Mouse (Mus musculus): ENCODE data around the gene Trpm6.

The Trpm6 gene

GRCm38 (mm10) chr19:18771561-18771960 lies 21.8 kb downstream of the Trpm6 start:
- DNase-seq (ENCODE audit: low spot score in 2 of 2), result no peak

- DNase-seq (ENCODE audit: low spot score in 2 of 2), result no peak
These were observed 23.2 kb downstream of the Trpm6 start for GRCm38 (mm10) chr19:18772888-18773488.

GRCm38 (mm10) chr19:18774085-18774484 lies 24.3 kb downstream of the Trpm6 start:
- DNase-seq (ENCODE audit: low spot score in 2 of 2), result no peak

- no peak for DNase-seq (ENCODE audit: low spot score in 2 of 2)
These were observed 49.9 kb downstream of the Trpm6 start for GRCm38 (mm10) chr19:18799646-18800045.

GRCm38 (mm10) chr19:18811264-18811663 lies 61.5 kb downstream of the Trpm6 start:
- no peak for DNase-seq (ENCODE audit: low spot score in 2 of 2)

GRCm38 (mm10) chr19:18815170-18815569 lies 65.4 kb downstream of the Trpm6 start:
- no peak for DNase-seq (ENCODE audit: low spot score in 2 of 2)

GRCm38 (mm10) chr19:18817425-18817824 lies 67.6 kb downstream of the Trpm6 start:
- DNase-seq (ENCODE audit: low spot score in 2 of 2), result no peak

GRCm38 (mm10) chr19:18828601-18829000 lies 78.8 kb downstream of the Trpm6 start:
- DNase-seq (ENCODE audit: low spot score in 2 of 2), result no peak

- DNase-seq (ENCODE audit: low spot score in 2 of 2), result no peak
These were observed 81.4 kb downstream of the Trpm6 start for GRCm38 (mm10) chr19:18831196-18831595.

- DNase-seq (ENCODE audit: low spot score in 2 of 2), result peak; percentile 70 to 76
These were observed 85.2 kb downstream of the Trpm6 start for GRCm38 (mm10) chr19:18834971-18835370.

- DNase-seq (ENCODE audit: low spot score in 2 of 2), result no peak
These were observed 92.2 kb downstream of the Trpm6 start for GRCm38 (mm10) chr19:18841789-18842562.

GRCm38 (mm10) chr19:18842626-18843025 lies 92.8 kb downstream of the Trpm6 start:
- no peak for DNase-seq (ENCODE audit: low spot score in 2 of 2)

- DNase-seq (ENCODE audit: low spot score in 2 of 2), result no peak
These were observed 96.6 kb downstream of the Trpm6 start for GRCm38 (mm10) chr19:18846336-18846735.

- no peak for DNase-seq (ENCODE audit: low spot score in 2 of 2)
These were observed 118.5 kb downstream of the Trpm6 start for GRCm38 (mm10) chr19:18868311-18868710.

- peak; percentile 21 to 64 for DNase-seq (ENCODE audit: low spot score in 2 of 2)
These were observed 123.2 kb downstream of the Trpm6 start for GRCm38 (mm10) chr19:18872792-18873569.

GRCm38 (mm10) chr19:18873709-18874644 lies 124.2 kb downstream of the Trpm6 start:
- peak; percentile 8 to 20 for DNase-seq (ENCODE audit: low spot score in 2 of 2)

GRCm38 (mm10) chr19:18879264-18879663 lies 129.5 kb downstream of the Trpm6 start:
- no peak for DNase-seq (ENCODE audit: low spot score in 2 of 2)

GRCm38 (mm10) chr19:18881162-18881561 lies 131.4 kb downstream of the Trpm6 start:
- no peak for DNase-seq (ENCODE audit: low spot score in 2 of 2)

GRCm38 (mm10) chr19:18887646-18888407 lies 138.0 kb downstream of the Trpm6 start:
- no peak for DNase-seq (ENCODE audit: low spot score in 2 of 2)

GRCm38 (mm10) chr19:18888491-18889116 lies 138.8 kb downstream of the Trpm6 start:
- DNase-seq (ENCODE audit: low spot score in 2 of 2), result peak; percentile 24 to 68
